Mouse (Mus musculus): Measurements from ENCODE around the gene Otulin. TPM values are rescaled to one million over a fixed set of nuclear protein-coding genes. Genes with fewer than 3 reads are reported as not detected.

The Otulin gene
- polyA plus RNA-seq, 1 experiment from 2014 or later: 32.2 TPM

DNA sequence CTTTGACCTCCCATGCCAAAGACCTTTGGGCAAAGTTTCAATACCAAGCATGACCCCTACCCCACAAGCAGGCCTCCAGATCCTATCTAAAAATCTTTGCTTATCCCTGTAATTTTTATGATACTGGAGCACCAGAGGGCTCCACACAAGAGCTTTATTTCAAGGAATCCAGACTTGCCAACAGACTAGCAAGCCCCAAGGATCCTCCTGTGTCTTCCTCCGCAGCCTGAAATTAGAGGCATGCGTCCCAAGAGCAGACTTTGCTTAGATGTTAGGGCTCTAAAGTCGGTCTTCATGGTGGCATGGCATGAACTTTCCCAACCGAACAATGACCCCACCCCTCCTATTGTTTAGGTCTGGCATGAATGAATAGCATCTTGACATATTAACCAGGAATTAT lies 94.8 kb downstream of the Otulin start:
- Histone ChIP-seq H3K9ac (no peak overlapping the region), H3K4me2 (no peak overlapping the region), H3K36me3 (no peaks in the 10 kb centered on the region), H3K4me3 (no peak overlapping the region), H3K9me3 (no peaks in the 10 kb centered on the region), H3K27ac (no peak overlapping the region), H3K27me3 (no peaks in the 10 kb centered on the region), H3K4me1 (peaks cover 20% of the 10 kb centered on the region)
- WGBS: 86% methylated on average over 4 of the region's 4 CpGs
- no peak for ATAC-seq (ENCODE audit: borderline replicate concordance, extremely low read depth, low FRiP score, low TSS enrichment)

DNA sequence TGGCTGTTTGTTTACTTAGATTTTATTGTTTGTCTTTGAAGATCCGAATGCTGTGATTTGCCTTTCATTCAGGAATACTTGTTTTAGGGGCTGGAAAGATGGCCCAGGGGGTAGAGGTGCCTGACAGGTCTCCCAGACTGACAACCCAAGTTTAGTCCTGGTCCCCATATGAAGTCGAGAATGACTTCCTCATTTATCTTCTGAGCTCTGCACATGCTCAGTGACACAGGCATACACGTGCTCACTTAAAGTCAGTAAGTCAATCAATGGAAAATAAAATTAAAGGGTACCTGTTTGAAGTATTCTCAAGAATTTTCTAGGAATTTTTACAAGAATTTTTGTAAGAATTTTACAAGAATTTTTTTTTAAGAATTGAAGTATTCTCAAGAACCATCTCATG lies 97.5 kb downstream of the Otulin start:
- no peak overlapping the region for H3K9ac ChIP-seq

DNA sequence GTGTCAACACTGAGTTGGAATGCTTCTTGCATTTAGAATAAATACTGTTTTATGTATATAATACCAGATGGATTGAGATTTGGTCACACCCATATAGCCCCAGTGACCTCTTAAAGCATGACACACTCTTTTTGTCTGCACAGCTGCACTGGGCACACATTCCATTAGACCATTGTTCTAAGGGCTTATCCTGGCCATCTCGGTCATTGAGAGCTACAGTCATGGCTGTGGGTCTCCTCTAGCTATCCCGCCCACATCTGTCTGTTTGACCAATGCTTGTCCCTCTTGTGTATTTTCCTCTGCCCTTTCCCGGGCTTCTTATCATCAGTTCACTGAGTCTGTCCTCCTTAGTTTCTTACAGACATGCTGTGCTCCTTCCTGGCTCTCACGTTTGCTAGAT lies 100.5 kb downstream of the Otulin start:
- no peak overlapping the region for H3K9ac ChIP-seq
- H3K27me3 ChIP-seq: no peaks in the 10 kb centered on the region
- H3K9me3 ChIP-seq: no peaks in the 10 kb centered on the region
- 46% methylated on average over 4 of the region's 4 CpGs for WGBS
- H3K4me3 ChIP-seq: no peak overlapping the region
- no peak for ATAC-seq (ENCODE audit: borderline replicate concordance, extremely low read depth, low FRiP score, low TSS enrichment)
- H3K4me1 ChIP-seq: peaks cover 8% of the 10 kb centered on the region
- H3K27ac ChIP-seq: no peak overlapping the region
- H3K4me2 ChIP-seq: no peak overlapping the region
- no peaks in the 10 kb centered on the region for H3K36me3 ChIP-seq

More for the DNA sequence above, 97.5 kb downstream of the Otulin start:
- Histone ChIP-seq H3K27me3 (no peaks in the 10 kb centered on the region), H3K4me2 (no peak overlapping the region), H3K27ac (no peak overlapping the region), H3K4me3 (no peak overlapping the region), H3K9me3 (no peaks in the 10 kb centered on the region), H3K4me1 (peaks cover 11% of the 10 kb centered on the region), H3K36me3 (no peaks in the 10 kb centered on the region)
- ATAC-seq (ENCODE audit: borderline replicate concordance, extremely low read depth, low FRiP score, low TSS enrichment): no peak
- WGBS: 42% methylated on average over 3 of the region's 3 CpGs

DNA sequence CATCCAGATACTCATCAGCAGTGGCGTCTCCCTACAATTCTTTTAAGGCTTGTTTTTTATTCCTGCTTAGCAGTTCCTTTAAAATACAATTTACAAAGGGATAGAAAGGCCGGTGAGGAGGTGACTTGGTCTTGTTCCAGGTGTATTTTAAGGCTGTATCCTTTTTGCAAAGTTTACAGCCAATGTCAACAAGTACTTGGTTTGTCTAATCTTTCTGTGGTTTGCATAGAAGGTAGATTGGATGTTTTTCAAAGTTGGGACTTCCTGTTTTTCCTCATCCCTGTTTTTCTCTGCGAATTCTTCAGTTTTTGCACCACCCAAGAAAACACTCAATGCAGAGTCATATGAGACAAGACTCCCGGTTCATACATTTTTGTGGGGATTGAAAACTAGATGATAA lies 101.6 kb downstream of the Otulin start:
- Histone ChIP-seq H3K27ac (no peak overlapping the region), H3K4me2 (no peak overlapping the region), H3K4me3 (no peak overlapping the region), H3K9me3 (no peaks in the 10 kb centered on the region), H3K36me3 (no peaks in the 10 kb centered on the region), H3K9ac (no peak overlapping the region), H3K27me3 (no peaks in the 10 kb centered on the region), H3K4me1 (peaks cover 12% of the 10 kb centered on the region)
- ATAC-seq (ENCODE audit: borderline replicate concordance, extremely low read depth, low FRiP score, low TSS enrichment): no peak
- WGBS: 70% methylated on average over 4 of the region's 4 CpGs

DNA sequence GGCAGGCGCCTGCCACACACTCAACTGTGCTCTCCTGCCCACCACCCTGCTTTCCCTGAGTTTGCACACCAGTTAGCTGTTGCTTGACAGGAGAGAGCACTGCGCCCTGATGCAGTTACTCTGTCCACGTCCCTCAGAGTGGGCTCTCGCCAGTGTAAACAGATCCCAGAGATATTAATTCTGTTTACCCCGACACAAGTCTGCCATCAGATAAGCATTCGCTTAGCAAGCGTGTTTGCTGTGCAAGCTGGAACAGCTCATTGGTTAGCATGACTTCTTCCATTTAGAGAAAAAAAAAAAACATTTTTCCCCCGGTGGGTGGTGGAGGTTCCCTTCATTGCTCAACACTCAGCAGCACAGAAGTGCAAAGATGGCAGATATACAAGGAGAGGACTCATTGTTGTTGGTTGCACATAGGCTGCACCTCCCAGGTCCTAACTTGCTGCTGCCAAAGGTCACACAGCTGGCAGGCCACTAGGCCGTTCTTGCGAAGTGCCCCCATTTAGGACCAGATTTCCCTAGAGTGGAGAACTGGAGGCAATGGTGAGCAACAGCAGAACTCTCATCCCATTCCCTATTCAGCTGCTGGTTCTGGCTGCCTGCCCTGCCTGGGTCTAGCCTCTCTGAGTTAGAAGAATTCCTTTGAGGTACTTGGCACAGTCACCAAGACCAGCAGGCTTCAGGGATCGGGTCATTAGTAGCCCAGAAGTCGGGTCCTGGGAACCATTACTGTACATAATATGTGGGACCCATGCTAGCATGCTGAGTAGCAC lies 105.1 kb downstream of the Otulin start:
- Histone ChIP-seq H3K4me3 (no peak overlapping the region), H3K27me3 (no peaks in the 10 kb centered on the region), H3K4me2 (no peak overlapping the region), H3K27ac (no peak overlapping the region), H3K36me3 (no peaks in the 10 kb centered on the region), H3K9ac (no peak overlapping the region), H3K4me1 (peaks cover 12% of the 10 kb centered on the region), H3K9me3 (no peaks in the 10 kb centered on the region)
- peak; percentile 43; the same call in 1 of the 2 replicates for ATAC-seq (ENCODE audit: borderline replicate concordance, extremely low read depth, low FRiP score, low TSS enrichment)
- 29% methylated on average over 12 of the region's 12 CpGs for WGBS

DNA sequence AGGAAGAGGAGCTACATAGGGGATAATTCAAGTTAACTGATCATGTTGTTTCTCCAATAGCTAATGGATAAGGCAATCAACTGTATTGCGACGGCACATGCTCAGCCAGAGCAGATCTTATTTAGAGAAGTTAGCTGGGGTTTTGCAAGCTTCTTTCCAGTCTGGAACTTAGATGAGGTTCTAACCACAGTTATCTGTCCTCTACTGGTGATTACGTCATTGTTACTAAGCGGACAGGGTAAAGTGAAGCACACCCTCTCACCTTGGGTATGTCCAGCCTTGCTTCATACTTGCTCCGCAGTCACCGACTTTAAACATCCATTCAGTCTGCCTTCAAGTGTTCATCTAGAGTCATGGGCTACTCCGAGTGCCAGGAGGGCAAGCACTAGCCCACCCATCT lies 110.6 kb downstream of the Otulin start:
- H3K9ac ChIP-seq: no peak overlapping the region
- peaks cover 2% of the 10 kb centered on the region for H3K4me1 ChIP-seq
- H3K4me2 ChIP-seq: no peak overlapping the region
- no peak for ATAC-seq (ENCODE audit: borderline replicate concordance, extremely low read depth, low FRiP score, low TSS enrichment)
- WGBS: 89% methylated on average over 7 of the region's 7 CpGs
- no peaks in the 10 kb centered on the region for H3K9me3 ChIP-seq
- no peaks in the 10 kb centered on the region for H3K36me3 ChIP-seq
- no peak overlapping the region for H3K27ac ChIP-seq
- H3K27me3 ChIP-seq: no peaks in the 10 kb centered on the region
- H3K4me3 ChIP-seq: no peak overlapping the region

DNA sequence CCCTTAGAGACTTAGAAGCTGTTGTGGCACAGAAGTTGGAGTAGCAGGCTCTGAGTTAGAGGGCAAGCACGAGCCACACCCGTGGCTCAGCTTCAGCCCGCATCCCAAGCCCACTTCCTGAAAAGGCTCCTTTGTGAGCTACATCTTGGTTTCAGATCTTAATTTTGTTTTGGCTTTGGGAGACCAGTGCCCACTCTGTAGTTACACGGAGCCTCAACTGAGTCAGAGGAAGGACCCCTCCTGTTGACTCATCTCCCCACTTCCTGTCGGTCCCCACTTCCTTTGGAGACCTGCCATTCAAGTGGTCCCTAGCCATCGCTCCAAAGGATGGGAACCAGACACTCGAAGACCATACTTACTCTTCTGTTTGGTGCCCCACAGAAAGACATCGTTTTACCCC lies 112.5 kb downstream of the Otulin start:
- H3K9ac ChIP-seq: no peak overlapping the region
- no peaks in the 10 kb centered on the region for H3K27me3 ChIP-seq
- H3K4me3 ChIP-seq: no peak overlapping the region
- no peak overlapping the region for H3K27ac ChIP-seq
- WGBS: 71% methylated on average over 8 of the region's 8 CpGs
- H3K9me3 ChIP-seq: no peaks in the 10 kb centered on the region
- H3K4me1 ChIP-seq: no peaks in the 10 kb centered on the region
- no peak overlapping the region for H3K4me2 ChIP-seq
- no peak for ATAC-seq (ENCODE audit: borderline replicate concordance, extremely low read depth, low FRiP score, low TSS enrichment)
- H3K36me3 ChIP-seq: no peaks in the 10 kb centered on the region

DNA sequence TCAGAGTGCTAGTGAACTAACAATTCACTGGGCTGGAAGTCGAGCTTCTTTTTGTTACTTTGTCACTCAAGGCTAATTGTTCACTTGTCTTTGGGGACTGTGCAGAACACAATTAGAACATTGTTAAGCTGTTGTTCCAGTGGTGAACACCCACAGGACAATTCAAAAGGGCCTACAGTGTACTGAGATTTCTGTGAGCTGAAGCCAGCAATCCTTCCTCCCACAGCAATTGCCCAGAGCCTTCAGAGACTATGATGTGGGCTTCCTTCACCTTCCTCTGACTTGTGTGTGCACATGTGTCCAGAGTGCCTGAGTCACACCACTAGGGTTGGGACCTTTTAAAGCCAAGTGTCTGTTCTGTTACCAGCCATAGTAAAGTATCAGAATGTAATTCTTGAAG lies 113.6 kb downstream of the Otulin start:
- Histone ChIP-seq H3K4me2 (no peak overlapping the region), H3K9me3 (no peaks in the 10 kb centered on the region), H3K9ac (no peak overlapping the region), H3K27me3 (no peaks in the 10 kb centered on the region), H3K4me1 (no peaks in the 10 kb centered on the region), H3K36me3 (no peaks in the 10 kb centered on the region), H3K4me3 (no peak overlapping the region), H3K27ac (no peak overlapping the region)
- 72% methylated on average over 1 of the region's 1 CpGs for WGBS
- ATAC-seq (ENCODE audit: borderline replicate concordance, extremely low read depth, low FRiP score, low TSS enrichment): no peak

DNA sequence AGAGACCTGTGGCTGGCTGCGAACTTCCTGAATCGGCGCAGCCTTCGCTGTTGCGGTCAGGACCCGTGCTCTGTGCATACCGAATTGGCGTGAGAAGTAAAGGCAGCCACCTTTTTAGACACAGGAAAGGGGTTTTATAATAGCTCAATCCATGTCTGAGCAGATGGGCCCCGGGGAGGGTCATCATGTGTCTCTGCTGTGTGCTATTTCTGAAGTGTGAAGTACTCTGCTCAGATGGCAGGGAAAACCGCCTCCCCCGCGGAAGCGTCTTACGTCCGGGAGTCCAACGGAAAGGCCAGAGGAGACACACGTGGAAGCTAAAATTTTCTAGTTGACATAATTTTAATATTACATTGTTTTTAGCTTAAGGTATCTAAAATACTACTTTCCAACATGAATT lies 121.5 kb downstream of the Otulin start:
- WGBS: 93% methylated on average over 17 of the region's 17 CpGs
- H3K27ac ChIP-seq: no peak overlapping the region
- no peaks in the 10 kb centered on the region for H3K27me3 ChIP-seq
- ATAC-seq (ENCODE audit: borderline replicate concordance, extremely low read depth, low FRiP score, low TSS enrichment): no peak
- no peak overlapping the region for H3K4me3 ChIP-seq
- no peaks in the 10 kb centered on the region for H3K9me3 ChIP-seq
- H3K36me3 ChIP-seq: no peaks in the 10 kb centered on the region
- peaks cover 15% of the 10 kb centered on the region for H3K4me1 ChIP-seq
- no peak overlapping the region for H3K9ac ChIP-seq
- H3K4me2 ChIP-seq: no peak overlapping the region

DNA sequence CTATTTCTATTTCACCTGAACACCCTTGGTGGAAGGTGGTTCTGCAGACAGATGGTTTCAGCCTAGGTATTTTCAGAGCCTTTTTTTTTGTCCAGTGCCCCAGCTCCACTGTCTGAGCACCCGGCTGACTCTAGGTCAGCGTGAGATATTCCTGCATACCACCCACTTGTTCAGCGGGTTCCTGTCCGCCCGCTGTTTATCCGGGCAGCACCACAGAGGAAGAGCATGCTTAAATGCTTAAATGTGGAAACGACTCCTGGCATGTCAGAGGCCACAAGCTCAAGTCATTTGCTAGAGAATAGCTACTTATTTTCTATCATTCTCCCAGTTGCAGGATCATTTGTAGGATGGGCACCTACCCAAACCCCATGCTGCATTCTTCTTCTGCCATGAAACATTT lies 122.3 kb downstream of the Otulin start:
- peaks cover 23% of the 10 kb centered on the region for H3K4me1 ChIP-seq
- WGBS: 81% methylated on average over 7 of the region's 7 CpGs
- no peaks in the 10 kb centered on the region for H3K36me3 ChIP-seq
- H3K9me3 ChIP-seq: no peaks in the 10 kb centered on the region
- no peaks in the 10 kb centered on the region for H3K27me3 ChIP-seq
- ATAC-seq (ENCODE audit: borderline replicate concordance, extremely low read depth, low FRiP score, low TSS enrichment): no peak
- H3K27ac ChIP-seq: no peak overlapping the region
- no peak overlapping the region for H3K4me2 ChIP-seq
- no peak overlapping the region for H3K9ac ChIP-seq
- no peak overlapping the region for H3K4me3 ChIP-seq

DNA sequence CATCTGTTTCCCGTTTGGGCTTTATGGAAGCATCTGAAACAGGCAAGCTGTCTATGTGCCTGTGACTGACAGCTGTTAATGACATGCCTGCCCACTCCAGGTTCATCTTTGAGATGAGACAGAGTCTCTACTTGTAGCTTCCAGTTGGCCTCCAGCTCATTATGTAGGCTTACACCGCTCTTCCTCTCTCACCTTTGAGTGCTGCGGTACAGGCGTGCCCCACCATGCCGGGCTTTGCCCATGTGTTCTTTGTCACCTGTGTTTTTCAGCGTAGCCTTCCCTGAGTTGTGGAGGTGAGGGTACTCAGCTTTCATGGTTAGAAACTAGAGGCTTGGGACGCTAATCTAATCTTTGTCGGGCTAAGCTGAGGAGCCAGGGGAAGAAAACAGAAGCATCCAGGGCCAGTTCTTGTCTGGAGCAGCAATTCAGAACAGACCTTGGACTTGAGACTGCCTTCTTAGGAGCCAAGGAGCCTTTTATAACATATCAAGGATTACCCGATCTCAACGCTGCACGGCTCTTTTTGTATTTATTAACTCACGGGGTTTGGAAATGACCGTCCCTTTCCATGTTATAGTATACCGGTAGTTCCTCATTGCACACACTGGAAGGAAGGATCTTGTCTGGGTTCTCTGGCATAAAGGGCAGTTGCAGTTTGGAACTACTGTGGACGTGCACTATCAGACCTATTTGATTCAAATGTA lies 123.4 kb downstream of the Otulin start:
- no peaks in the 10 kb centered on the region for H3K36me3 ChIP-seq
- H3K4me2 ChIP-seq: no peak overlapping the region
- WGBS: 84% methylated on average over 15 of the region's 15 CpGs
- no peak overlapping the region for H3K4me3 ChIP-seq
- H3K4me1 ChIP-seq: peaks cover 25% of the 10 kb centered on the region
- no peak overlapping the region for H3K27ac ChIP-seq
- H3K9ac ChIP-seq: no peak overlapping the region
- no peaks in the 10 kb centered on the region for H3K27me3 ChIP-seq
- no peak for ATAC-seq (ENCODE audit: borderline replicate concordance, extremely low read depth, low FRiP score, low TSS enrichment)
- H3K9me3 ChIP-seq: no peaks in the 10 kb centered on the region

DNA sequence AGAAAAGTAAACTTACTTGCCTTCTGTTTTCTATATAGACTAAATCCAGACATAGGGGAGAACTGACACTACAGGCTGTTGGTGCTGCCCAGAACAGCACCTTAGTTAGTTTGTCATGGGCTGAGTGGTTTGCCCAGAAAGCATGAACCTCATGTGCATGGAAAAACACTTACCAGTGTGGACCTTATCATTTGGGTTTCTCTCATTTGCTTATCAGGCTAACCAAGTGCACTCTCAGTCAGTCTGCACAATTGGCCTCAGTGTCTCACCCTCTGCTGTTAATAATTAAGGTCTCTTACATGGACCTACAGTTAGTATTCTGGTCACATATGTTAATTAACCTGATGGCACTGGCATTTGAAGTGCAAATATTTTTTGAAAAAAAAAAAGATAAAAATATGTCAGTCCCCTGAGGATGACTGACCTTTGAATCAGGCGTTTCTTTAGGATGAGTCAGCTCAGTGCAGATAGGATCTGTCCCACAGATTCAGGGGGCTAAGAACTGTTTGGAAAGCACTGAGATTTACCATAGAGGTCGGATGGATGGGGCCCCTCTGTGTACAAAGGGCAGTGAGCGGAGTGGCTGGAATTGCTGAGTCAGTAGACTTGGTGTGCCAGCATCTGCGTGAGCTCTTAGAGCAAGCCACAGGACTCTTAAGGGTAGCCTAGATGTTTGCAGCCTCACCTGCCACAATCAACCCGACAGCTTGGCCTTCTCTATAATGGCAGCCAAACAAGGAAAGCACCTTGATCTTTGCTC lies 124.2 kb downstream of the Otulin start:
- no peak overlapping the region for H3K9ac ChIP-seq
- peaks cover 25% of the 10 kb centered on the region for H3K4me1 ChIP-seq
- no peaks in the 10 kb centered on the region for H3K27me3 ChIP-seq
- H3K9me3 ChIP-seq: no peaks in the 10 kb centered on the region
- no peak overlapping the region for H3K4me3 ChIP-seq
- no peak overlapping the region for H3K4me2 ChIP-seq
- no peaks in the 10 kb centered on the region for H3K36me3 ChIP-seq
- 41% methylated on average over 5 of the region's 5 CpGs for WGBS
- H3K27ac ChIP-seq: no peak overlapping the region
- no peak for ATAC-seq (ENCODE audit: borderline replicate concordance, extremely low read depth, low FRiP score, low TSS enrichment)

Data from lung, embryonic 15.5 days (tissue).